Mouse (Mus musculus) gastrocnemius, adult 8-10 months (tissue): ENCODE measurements around the gene Rfx2. TPM values are rescaled to one million over a fixed set of nuclear protein-coding genes. Genes with fewer than 3 reads are reported as not detected.

Experiments used
- DNase-seq, 2 experiments: peaks; one replicate each; pipeline ENCODE4 v3.0.0; 2022; ENCODE audit warnings: low spot score in 2 of 2
- total RNA-seq, 4 experiments: library from RNA; stranded (reverse); gene quantifications; 2 replicates each; pipeline ENCODE4 v1.2.4; 2022

Gene Rfx2
- total RNA-seq, 4 experiments from 2014 or later, result 1.8 to 3.6 (median 2.5) TPM

- DNase-seq, result no peak
These were observed 76.3 kb downstream of the Rfx2 start for GRCm38 (mm10) chr17:56754271-56755185.

- no peak for DNase-seq
These were observed 77.4 kb downstream of the Rfx2 start for GRCm38 (mm10) chr17:56753452-56753851.

DNA sequence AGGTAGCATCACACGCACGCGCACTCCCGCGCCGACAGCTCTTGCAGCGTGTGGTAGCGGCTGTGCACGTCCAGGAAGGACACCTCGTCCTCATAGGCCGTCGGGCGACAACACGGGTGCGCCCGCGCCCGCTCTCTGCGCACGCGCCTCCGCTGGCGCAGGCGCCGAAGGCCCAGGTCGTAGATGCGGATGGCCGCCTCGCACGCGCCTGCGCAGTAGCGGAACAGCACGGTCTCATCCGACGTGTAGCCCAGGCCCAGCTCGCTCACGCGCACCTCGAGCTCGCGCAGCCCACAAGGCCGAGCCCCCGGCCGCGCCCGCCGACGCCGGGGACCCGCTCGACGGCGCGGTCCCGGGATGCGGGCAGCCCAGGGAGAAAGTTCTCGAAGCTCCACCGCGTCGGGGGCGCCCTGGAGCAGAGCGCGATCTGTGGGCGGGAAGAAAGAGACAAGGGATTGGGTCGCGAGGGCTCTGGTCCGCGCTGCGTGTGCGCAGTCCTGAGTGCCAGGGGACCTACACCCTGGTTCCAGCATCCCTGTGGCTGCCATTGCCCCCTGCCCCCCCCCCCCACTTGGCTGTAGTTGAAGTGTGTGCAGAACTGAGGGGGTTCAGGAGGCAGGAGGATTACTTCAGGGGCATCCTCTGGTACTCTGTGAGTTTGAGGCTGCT, 79.3 kb downstream of the Rfx2 start:
- DNase-seq, result no peak

DNA sequence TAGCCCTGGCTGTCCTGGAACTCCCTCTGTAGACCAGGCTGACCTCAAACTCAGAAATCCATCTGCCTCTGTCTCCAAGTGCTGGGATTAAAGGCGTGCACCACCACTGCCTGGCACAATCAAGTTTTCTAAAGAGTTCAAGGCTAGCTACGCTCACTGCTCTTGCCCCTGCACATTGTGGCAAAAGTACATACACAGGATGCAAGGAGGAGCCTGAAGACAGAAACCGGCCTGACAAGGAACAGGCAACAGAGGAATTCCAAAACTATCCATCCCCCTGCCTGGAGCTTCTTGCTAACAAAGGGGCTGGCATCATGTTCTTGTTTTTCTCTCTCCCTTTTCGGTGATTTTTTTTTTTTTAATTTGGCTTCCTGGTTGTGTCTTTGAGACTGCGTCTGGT, 86.6 kb downstream of the Rfx2 start:
- DNase-seq, result no peak

DNA sequence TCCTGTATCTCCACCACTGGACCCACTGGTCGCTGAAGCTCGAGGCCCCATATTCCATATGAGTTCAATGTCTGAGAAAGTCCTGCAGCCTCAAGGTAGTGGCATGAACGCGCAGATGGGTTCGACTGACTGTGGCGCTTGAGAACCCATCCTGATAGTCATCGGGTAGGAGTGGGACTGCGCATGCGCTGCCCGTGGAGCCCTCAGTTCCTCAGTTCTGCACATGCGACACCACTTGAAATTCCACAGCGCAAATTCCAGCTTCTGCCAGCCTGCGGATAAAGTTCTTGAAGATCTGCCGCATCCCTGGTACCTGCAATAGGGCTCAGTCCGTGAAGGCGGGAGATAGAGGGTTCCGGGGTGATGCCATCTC, 90.0 kb downstream of the Rfx2 start:
- no peak for DNase-seq

GRCm38 (mm10) chr17:56740118-56740787, 90.6 kb downstream of the Rfx2 start:
- DNase-seq, result no peak

DNA sequence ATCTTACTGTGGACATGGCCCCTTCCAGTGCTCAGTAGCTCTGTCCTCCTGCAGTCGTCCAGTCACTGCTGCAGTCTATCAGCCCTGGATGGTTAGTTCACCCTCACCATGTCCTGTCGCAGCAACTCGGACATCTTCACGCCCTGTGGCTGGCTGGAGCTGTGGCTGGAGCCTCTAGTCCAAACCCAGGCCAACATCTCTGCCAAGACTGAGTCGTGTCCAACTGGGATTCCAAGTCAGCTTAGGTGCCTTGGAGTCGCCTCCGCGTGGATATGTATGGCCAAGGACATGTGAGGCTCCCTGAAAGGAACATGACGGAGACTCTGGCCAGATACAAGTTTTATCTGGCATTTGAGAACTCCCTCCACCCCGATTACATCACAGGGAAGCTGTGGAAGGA, 92.6 kb downstream of the Rfx2 start:
- no peak for DNase-seq

DNA sequence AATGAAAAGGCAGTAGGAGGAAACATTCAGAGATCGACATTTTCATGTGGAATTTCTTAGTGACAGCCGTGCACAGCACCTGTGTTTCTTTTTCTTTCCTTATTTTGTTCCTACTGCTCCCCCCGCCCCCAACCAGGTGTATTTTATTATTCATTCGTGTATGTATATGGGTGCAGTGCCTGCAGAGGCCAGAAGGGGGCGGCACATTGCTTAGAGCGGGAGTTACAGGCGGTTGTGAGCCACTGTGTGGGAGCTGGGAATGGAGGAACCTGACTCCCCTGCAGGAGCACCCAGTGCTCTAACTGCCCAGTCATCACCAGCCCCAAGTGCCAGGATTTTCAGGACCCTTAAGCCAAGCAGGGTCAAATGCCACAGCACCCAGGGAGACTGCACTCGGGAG, 94.3 kb downstream of the Rfx2 start:
- DNase-seq, result no peak

- DNase-seq, result no peak
These were observed 101.2 kb downstream of the Rfx2 start for GRCm38 (mm10) chr17:56729656-56730055.

GRCm38 (mm10) chr17:56729151-56729550, 101.7 kb downstream of the Rfx2 start:
- DNase-seq, result no peak

- DNase-seq, result no peak
These were observed 102.7 kb downstream of the Rfx2 start for GRCm38 (mm10) chr17:56728117-56728516.

DNA sequence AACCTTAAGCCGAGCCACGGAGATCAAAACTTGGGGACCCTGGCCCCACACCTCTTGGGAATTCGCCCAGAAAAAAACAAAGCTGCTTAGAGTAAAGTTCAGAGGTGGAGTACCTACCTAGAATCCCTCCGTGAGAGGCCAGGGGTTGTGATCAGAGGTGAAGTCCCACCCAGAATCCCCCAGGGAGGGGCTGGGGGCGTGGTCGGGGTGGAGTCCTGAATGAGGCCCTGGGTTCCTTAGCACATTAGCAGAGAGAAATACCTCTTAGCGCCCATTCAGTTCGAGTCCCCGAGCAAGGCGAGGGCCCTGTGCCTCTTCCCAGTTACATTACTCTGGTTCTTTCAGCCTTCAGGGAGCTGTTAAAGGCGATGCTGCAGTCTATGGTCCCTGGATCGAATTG, 103.2 kb downstream of the Rfx2 start:
- no peak for DNase-seq

- DNase-seq, result no peak
These were observed 103.7 kb downstream of the Rfx2 start for GRCm38 (mm10) chr17:56727029-56727649.

Other genes starting within 250 kb of the Rfx2 start
- 10 to 100 TPM; 19.7 to 30.7 (median 25.9) TPM for gene Safb2, start 246.4 kb downstream of the Rfx2 start, total RNA-seq
- 10 to 100 TPM; 29.6 to 46.7 (median 37.6) TPM for gene Safb, start 246.2 kb downstream of the Rfx2 start, total RNA-seq
- gene 2410015M20Rik, start 221.2 kb downstream of the Rfx2 start, total RNA-seq, result 100 to 1,000 TPM; 119 to 142 (median 131) TPM
- 100 to 1,000 TPM; 576 to 726 (median 610) TPM for gene Rpl36, start 217.6 kb downstream of the Rfx2 start, total RNA-seq
- 10 to 100 TPM; 63.0 to 69.4 (median 67.5) TPM for gene Lonp1, start 204.1 kb downstream of the Rfx2 start, total RNA-seq
- gene Catsperd, start 202.9 kb downstream of the Rfx2 start, total RNA-seq, result not detected
- gene Ranbp3, start 157.7 kb downstream of the Rfx2 start, total RNA-seq, result 10 to 100 TPM; 36.5 to 40.7 (median 39.7) TPM
- 100 to 1,000 TPM; 325 to 413 (median 358) TPM for gene Ndufa11, start 113.2 kb downstream of the Rfx2 start, total RNA-seq
- 1 to 10 TPM; 1.8 to 3.1 (median 2.4) TPM for gene Vmac, start 113.0 kb downstream of the Rfx2 start, total RNA-seq
- gene Nrtn, start 73.5 kb downstream of the Rfx2 start, total RNA-seq, result 1 to 10 TPM; 1.9 to 5.0 (median 3.5) TPM
- gene Dus3l, start 66.3 kb downstream of the Rfx2 start, total RNA-seq, result 10 to 100 TPM; 12.6 to 17.4 (median 15.4) TPM
- gene Prr22, start 60.8 kb downstream of the Rfx2 start, total RNA-seq, result under 1 TPM in 1 of 4 experiments, not detected in 3; 0.12 TPM
- gene Acsbg2, start 43.4 kb upstream of the Rfx2 start, total RNA-seq, result not detected
- not detected for gene 1700061G19Rik, start 44.5 kb upstream of the Rfx2 start, total RNA-seq
- gene Mllt1, start 104.4 kb upstream of the Rfx2 start, total RNA-seq, result 10 to 100 TPM; 19.5 to 24.2 (median 21.8) TPM
- not detected for gene Acer1, start 151.1 kb upstream of the Rfx2 start, total RNA-seq
- 10 to 100 TPM; 35.8 to 39.5 (median 37.5) TPM for gene Clpp, start 159.3 kb upstream of the Rfx2 start, total RNA-seq
- gene Alkbh7, start 166.3 kb upstream of the Rfx2 start, total RNA-seq, result 10 to 100 TPM; 20.2 to 27.1 (median 21.9) TPM
- not detected for gene Pspn, start 169.0 kb upstream of the Rfx2 start, total RNA-seq
- gene Gtf2f1, start 180.3 kb upstream of the Rfx2 start, total RNA-seq, result 10 to 100 TPM; 13.3 to 17.5 (median 15.5) TPM
- gene Gm17949, start 180.5 kb upstream of the Rfx2 start, total RNA-seq, result under 1 TPM in 1 of 4 experiments, not detected in 3; 0.27 TPM
- gene Khsrp, start 200.5 kb upstream of the Rfx2 start, total RNA-seq, result 10 to 100 TPM; 23.3 to 29.9 (median 27.2) TPM
- not detected for gene Slc25a41, start 210.6 kb upstream of the Rfx2 start, total RNA-seq
- gene Crb3, start 228.1 kb upstream of the Rfx2 start, total RNA-seq, result under 1 TPM in 1 of 4 experiments, not detected in 3; 0.34 TPM
- gene Slc25a23, start 228.8 kb upstream of the Rfx2 start, total RNA-seq, result 10 to 100 TPM; 28.2 to 32.7 (median 31.3) TPM
- under 1 TPM in 3 of 4 experiments, not detected in 1; 0.12 to 0.52 (median 0.44) TPM for gene Dennd1c, start 247.5 kb upstream of the Rfx2 start, total RNA-seq